Mouse (Mus musculus) monocyte, adult 5-6 weeks (primary cell): ENCODE measurements around the gene St8sia1. TPM values are rescaled to one million over a fixed set of nuclear protein-coding genes. Genes with fewer than 3 reads are reported as not detected.
A peak's percentile ranks its signal among the peaks of the same experiment; 100 is the strongest.
"Not testable (repeated sequence)": the region's sequence is repeated elsewhere in the genome, so short reads cannot be mapped to it uniquely, and the experiment has no call there.

Experiments used
- ATAC-seq: fragments of 153-309, 156-312 bp; replicated peaks from 2 replicates; pipeline ENCODE4 v1.8.0; 2017; ENCODE audit warnings: mild to moderate bottlenecking; ENCODE audit not compliant: low TSS enrichment, insufficient number of reproducible peaks, severe bottlenecking, poor library complexity, low FRiP score
- total RNA-seq: library from RNA; stranded (forward); fragments of 200-1000, 200-491, 200-594 nt; gene quantifications from 3 replicates; pipeline ENCODE4 v1.2.3, GENCODE M21; 2017

The St8sia1 gene
- total RNA-seq, 1 experiment from 2014 or later = not detected

DNA sequence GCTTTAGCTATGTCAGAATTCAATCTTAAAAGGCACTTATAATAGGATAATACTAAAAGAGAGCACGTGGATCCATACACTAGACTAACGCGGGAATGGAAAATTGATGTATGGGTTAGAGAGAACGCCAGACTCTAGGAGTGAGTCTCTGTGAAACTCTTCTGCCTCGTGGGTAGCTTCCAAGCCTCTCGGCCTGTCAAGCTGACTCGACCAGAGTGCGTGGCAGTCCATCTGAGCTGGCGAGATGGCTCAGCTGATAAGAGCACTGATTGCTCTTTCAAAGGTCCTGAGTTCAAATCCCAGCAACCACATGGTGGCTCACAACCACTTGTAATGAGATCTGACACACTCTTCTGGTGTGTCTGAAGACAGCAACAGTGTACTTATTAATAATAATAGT, 22.5 kb upstream of the St8sia1 start:
- not testable (repeated sequence) for ATAC-seq

- not testable (repeated sequence) for ATAC-seq
Observed at GRCm38 (mm10) chr6:142985561-142986238, 21.4 kb upstream of the St8sia1 start.

DNA sequence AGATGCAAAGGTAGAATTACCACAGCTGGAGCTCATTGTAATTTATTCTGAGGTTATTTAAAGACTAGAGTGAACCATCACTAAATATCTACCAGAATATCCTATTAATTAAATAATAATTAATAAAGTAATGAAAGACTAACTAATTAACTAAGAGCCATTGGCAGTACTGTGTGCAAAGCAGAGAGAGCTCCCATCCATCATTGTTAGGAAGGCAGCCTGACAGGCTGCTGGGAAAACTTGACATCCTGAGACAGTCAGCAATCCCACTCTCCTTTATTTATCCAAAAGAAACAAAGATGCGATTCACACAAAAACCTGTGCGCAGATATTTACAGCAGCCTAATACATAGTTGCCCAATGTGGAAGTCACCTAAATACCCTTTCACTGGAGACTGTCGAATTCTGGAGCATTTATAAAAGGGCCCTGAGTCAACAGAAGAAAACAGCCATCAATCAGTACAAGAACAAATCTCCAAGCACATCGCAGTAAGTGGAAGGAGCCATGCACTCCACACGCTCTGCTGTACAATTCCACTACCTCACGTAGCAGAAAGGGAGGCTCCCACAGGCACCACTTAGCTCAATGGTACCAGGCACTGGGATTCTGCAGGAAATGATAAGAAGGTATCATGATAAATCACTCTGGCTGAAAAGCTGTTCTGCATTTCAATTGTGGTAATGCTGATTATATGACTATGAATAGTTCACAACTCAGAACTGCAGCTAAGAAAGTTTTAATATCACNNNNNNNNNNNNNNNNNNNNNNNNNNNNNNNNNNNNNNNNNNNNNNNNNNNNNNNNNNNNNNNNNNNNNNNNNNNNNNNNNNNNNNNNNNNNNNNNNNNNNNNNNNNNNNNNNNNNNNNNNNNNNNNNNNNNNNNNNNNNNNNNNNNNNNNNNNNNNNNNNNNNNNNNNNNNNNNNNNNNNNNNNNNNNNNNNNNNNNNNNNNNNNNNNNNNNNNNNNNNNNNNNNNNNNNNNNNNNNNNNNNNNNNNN, 15.7 kb upstream of the St8sia1 start:
- no peak for ATAC-seq

DNA sequence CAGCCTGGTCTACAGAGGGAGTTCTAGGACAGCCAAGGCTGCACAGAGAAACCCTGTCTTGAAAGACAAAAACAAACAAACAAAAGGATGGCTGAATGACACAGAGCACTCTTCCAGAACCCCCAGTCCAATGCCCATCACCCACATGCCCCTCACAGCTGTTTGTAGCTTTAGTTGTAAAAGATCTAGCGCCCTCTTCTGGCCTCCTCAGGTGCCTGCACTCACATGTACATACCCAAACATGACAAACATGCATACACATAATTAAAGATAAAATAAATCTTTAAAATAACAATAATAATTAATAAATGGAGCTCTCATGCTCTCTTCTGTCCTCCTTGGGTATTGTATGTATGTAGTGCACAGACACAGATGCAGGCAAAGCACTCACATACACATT, 13.0 kb upstream of the St8sia1 start:
- no peak for ATAC-seq

GRCm38 (mm10) chr6:142973289-142973688, 9.0 kb upstream of the St8sia1 start:
- ATAC-seq = no peak

GRCm38 (mm10) chr6:142972205-142972604, 8.0 kb upstream of the St8sia1 start:
- ATAC-seq = no peak

DNA sequence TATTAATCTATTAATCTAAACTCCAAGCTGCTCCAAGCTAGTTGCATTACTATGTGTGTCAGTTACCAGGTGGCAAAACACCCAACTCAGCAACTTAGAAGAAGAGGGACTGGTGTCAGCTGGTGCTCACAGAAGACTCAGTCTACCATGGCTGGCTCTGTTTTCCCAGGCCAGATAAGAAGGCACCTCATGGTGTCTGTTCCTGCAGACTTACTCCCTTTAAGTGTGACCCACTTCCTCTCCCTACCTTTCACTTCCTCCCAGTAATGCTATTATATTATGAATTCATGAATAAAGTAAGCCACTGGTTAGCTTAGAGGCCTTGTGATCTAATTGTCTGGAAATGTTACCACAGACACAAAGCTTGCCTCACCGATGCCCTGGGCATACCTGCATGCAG, 3.2 kb upstream of the St8sia1 start:
- no peak; the same call in 1 of the 2 replicates for ATAC-seq

DNA sequence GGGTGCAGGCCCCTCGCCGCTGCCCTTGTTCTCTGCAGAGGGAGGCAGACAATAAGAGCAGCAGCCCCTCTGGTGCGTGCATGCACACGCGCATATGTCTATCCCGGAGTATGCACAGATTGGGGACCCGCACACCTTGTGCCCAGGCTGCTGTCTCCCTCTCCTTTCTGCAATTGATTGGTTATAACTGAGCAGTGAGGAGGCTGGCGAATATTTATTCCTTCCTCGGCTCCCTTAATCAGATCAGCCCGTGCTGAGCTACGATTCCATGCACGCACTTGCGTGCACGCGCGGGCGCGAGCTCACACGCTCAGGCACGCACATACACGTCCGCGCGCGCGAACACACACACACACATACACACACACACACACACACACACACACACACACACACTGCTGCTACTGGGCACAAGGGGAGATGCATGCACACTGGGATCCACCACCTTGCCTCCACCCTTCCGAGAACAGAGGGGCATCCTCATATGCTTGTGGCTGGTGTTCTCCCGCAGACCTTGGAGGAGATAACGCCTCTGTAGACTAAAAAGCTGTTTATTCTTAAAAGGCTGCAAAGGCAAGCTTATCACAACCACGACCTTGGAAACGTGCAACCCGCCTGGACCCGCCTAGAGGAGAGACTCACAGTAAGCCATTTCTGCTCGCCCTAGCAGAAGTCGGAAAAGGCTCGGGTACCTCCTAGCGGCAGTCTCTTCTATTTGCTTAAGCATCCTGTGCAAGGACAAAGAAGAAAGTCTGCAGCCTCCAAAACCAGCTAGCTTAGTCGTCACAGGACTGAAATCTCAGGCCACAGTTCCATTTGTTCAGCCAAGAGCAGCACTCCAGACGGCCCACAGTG, 506 bp upstream of the St8sia1 start:
- no peak for ATAC-seq

- ATAC-seq = no peak; the same call in 1 of the 2 replicates
Observed at GRCm38 (mm10) chr6:142963480-142964075, 674 bp downstream of the St8sia1 start.

DNA sequence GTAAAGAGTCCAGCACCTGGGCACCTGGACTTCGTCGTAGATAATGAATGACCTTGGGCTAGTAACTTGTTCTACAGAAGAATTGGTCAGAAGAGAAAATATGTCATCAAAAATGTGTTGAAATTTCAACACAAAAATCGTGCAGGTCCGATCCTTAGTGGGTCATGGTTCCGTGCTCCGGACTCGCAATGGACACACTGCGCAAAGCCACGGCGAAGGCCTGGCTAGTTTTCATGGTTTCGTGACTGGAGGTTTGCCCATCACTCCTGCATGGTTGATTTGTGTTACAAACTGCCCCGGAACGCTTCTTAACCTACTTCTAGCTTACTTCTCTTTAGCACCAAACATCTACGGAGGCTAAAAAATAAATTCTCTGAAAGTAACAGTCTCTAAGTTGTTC, 1.4 kb downstream of the St8sia1 start:
- ATAC-seq = no peak

DNA sequence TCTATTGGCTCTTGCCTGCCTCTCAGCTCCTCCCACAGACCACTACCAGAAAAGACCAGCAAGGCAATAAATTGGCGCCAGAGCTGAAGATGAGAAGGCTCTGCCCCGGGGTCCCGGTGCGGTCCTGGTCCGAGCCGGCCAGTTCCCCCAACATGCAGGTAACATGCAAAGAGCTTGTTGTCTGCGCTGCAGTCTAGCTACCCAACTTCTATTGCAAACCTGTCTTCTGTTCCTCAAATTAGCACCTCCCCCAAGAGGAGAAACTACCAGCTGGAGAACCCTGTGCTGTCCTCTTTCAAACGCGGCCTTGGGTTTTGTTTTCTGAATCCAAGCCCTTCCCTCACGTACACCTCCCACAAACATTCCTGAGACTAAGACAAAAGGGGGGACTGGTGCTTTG, 1.8 kb downstream of the St8sia1 start:
- no peak for ATAC-seq

DNA sequence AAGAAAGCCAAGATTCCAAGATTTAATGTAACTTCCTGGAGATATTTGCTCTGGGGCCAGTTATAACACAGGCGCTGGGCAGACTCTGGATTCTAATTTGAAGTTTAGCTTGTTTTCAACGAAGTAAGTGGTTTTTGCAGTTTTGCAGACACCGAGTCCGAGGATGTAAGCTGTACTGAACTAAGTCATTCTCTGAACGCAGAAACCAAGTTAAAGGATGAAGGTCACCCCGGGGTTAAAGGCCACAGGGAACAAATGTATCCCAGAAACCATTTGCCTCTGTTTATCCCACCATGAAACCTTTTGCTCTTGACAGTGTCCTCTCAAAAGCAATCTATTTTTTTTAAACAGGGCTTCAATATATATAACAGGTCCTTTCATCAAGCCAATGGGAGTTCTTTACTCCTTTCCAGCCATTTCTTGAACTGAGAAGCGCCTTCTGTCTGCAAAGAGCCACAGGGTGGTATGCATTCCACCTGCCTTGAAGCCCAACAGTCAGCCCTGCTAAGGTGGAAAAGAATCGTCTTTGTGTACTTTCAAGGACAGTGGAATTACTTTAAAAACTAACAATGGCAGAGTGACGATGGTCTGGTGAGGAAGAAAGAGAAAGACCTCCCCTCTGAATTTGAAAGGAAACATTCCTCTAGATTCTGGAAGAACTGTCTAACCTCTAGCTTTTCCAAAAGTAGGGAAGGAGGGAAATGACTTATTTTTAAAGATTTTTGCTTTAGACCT, 2.4 kb downstream of the St8sia1 start:
- no peak for ATAC-seq

- ATAC-seq = no peak
Observed at GRCm38 (mm10) chr6:142956556-142956955, 7.7 kb downstream of the St8sia1 start.

DNA sequence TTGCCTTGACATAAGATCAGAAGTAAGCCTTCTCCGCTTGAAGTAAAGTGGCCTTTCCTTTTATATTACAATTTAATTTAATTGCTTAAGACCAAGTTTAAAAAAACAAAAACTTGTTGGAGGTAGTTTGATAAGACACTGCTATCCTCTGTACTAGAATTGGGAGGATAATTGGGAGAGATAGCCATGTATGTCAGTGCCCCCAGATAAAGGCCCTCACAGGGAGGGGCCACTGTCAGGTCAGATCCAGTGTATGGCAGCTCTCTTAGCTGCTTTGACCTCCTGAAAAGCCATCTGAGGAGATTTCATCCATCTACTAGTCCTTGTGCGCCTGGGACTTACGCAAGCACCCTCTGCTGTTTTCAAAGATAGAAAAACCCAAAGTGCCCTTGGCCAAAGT, 9.0 kb downstream of the St8sia1 start:
- ATAC-seq = no peak

GRCm38 (mm10) chr6:142953189-142953588, 11.1 kb downstream of the St8sia1 start:
- ATAC-seq = no peak

DNA sequence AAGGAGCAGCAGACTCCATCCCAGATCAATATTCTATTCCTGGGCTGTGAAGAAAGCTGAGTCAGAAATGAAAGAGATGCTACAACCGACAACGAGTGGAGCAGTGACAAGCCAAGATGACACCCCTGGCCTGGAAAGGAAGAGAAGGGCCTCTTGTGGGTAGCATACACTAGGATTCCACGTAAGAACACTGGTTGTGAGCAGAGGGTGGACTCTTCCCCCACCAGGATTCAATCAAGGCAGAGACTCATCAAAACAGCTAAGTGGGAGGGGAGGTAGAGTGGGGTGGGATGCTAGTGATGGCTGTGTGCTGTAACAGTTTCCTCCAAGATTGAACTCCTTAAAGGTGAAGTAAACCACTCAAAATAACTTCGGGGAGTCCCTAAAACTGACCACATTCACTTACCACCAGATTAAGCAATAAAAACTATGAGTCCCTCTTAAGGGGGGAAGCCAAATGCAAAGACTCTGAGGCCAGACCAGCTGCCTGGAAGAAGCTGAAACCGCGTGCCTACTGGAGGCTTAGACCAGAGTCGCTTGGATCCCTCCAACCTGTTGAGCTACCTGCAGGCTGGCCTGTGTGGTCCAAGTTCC, 11.8 kb downstream of the St8sia1 start:
- ATAC-seq = peak; percentile 49

GRCm38 (mm10) chr6:142951564-142952308, 12.5 kb downstream of the St8sia1 start:
- ATAC-seq = no peak
